Mouse (Mus musculus) embryonic facial prominence, embryonic 14.5 days (tissue): ENCODE measurements around the gene Odf2. TPM values are rescaled to one million over a fixed set of nuclear protein-coding genes. Genes with fewer than 3 reads are reported as not detected.

Experiments used
- ATAC-seq: fragments of 200-750 bp; cut with Nextera tagmentation; 2 replicates; pipeline ENCODE4 v1.8.0; 2017; ENCODE audit warnings: low read depth, moderate number of reproducible peaks, moderate TSS enrichment
- DNase-seq: peaks from one replicate; pipeline ENCODE4 v3.0.0-alpha.2; 2015; ENCODE audit warnings: low spot score
- H3K27ac ChIP-seq: fragments of 300-500 bp; sonication (generic); replicated peaks from 2 replicates; pipeline ENCODE4 v1.5.1; 2014; ENCODE audit warnings: low read depth, mild to moderate bottlenecking, low read length, moderate library complexity
- H3K27me3 ChIP-seq: fragments of 300-500 bp; sonication (generic); replicated peaks from 2 replicates; pipeline ENCODE4 v1.6.1; 2014; ENCODE audit warnings: low read length; ENCODE audit not compliant: control insufficient read depth, insufficient read depth
- H3K36me3 ChIP-seq: fragments of 300-500 bp; sonication (generic); 2 replicates; pipeline ENCODE4 v1.6.1; 2014; ENCODE audit warnings: low read length, mixed read lengths; ENCODE audit not compliant: control insufficient read depth, insufficient read depth
- H3K4me1 ChIP-seq: fragments of 300-500 bp; sonication (generic); 2 replicates; pipeline ENCODE4 v1.6.1; 2014; ENCODE audit warnings: antibody characterized with exemption, low read length; ENCODE audit not compliant: control insufficient read depth, insufficient read depth
- H3K4me2 ChIP-seq: fragments of 300-500 bp; sonication (generic); 2 replicates; pipeline ENCODE4 v1.6.1; 2014; ENCODE audit warnings: low read depth, mild to moderate bottlenecking, low read length, moderate library complexity, mixed read lengths
- H3K4me3 ChIP-seq: fragments of 300-500 bp; sonication (generic); 2 replicates; pipeline ENCODE4 v1.5.1; 2014; ENCODE audit warnings: low read depth, mild to moderate bottlenecking, low read length
- H3K9ac ChIP-seq: fragments of 300-500 bp; sonication (generic); 2 replicates; pipeline ENCODE4 v1.6.1; 2014; ENCODE audit warnings: low read depth, mild to moderate bottlenecking, low read length, moderate library complexity, mixed read lengths
- H3K9me3 ChIP-seq: fragments of 300-500 bp; sonication (generic); 2 replicates; pipeline ENCODE4 v1.6.1; 2016; ENCODE audit warnings: low read length; ENCODE audit not compliant: control insufficient read depth
- WGBS: fragments of 180-500 bp; shearing (Covaris S2); extraction: QIAGEN DNeasy Blood & Tissue Kit; methylation state at CpG from one replicate; pipeline ENCODE4 v1.1.7; 2014; 5-methylcytosine and 5-hydroxymethylcytosine counted together
- polyA plus RNA-seq: library from polyadenylated mRNA; unstranded; fragments of >200 nt; fragmentation: Nextera tagmentation; extraction: Ambion mirVana; gene quantifications from 2 replicates; pipeline ENCODE4 v1.2.1, GENCODE M21; 2014

The Odf2 gene
- 35.6 and 42.4 TPM in 2 replicates for polyA plus RNA-seq

DNA sequence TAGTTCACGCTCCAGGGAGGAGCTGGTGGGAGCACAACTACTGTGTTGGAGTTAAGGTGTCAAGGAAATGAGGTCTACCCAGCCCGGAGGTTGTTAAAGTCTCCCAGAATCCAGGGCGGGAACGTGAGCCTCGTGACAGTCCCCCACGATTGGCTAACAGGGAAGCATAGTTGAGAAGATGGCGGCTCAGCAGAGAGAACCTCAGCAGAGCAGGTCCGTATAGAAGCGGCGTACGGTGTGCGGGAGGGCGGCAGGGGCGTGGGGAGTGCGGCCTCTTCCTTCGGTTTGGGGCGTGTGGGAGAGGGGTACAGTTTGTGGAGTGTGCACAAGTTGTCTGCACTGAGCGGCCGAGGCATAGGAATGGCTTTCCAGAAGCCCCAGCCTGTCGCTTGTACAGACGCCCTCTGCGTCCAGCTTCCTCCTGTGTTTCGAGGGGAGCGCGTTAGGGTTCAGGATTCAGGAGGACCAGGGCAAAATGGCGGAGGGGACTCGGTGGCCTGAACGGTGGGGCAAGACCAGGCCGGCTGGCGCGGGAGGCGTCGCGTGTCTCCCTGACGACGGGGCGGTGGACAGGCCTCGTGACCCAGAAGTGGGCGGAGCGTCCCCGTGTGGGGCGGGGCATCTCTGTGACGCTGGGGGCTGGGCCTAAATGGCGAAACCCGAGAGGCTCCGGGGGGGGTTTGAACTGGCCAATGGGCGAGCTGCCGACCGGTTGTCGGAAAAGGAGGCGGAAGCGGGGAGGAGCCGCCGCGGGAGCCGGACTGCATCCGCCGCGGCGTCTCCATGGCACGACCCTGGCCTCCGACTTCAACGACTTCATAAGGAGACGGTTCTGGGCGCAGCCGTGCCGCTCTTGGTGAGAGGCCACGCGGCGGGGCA, at the start of gene Odf2:
Odf2 (plus strand) TSS at position 156 of the 879 bp plus-strand sequence.
- H3K27ac ChIP-seq: peak within 1 kb of the TSS; percentile 89
- DNase-seq (peak; percentile 98), ATAC-seq (peak; percentile 87)
- H3K27me3 ChIP-seq: no peaks in the 10 kb centered on the region
- peak within 1 kb of the TSS; percentile 91 for H3K4me3 ChIP-seq
- H3K9ac ChIP-seq: peak within 1 kb of the TSS; percentile 90
- H3K36me3 ChIP-seq: peaks cover 27% of the 10 kb centered on the region
- WGBS: 4% methylated on average over 21 of the region's 70 CpGs
- no peaks in the 10 kb centered on the region for H3K9me3 ChIP-seq
- peaks cover 11% of the 10 kb centered on the region for H3K4me1 ChIP-seq
- peak within 1 kb of the TSS; percentile 83 for H3K4me2 ChIP-seq

DNA sequence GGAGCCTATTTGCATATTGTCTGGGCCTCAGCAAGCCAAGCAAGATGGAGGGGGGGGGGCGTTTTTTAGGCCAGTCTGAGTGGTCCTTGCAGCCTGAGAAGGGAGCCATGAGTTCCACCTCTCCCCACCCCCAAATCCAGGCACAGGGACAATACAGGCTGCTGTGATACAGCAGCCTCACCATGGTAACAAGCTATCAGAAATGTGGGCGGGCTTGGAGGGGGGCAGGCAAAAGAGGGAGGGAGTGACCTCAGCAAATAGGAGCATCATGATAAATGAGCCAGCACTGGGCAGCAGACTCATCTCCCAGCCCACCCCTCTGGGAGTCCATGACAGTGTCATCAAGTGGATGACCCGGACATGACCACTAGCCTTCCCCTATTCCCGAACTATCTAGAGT, 49.6 kb upstream of the Odf2 start:
- H3K4me1 ChIP-seq: no peaks in the 10 kb centered on the region
- no peaks in the 10 kb centered on the region for H3K9me3 ChIP-seq
- no peak overlapping the region for H3K4me3 ChIP-seq
- DNase-seq (no peak), ATAC-seq (no peak; the same call in 1 of the 2 replicates)
- peaks cover 59% of the 10 kb centered on the region for H3K36me3 ChIP-seq
- H3K27ac ChIP-seq: no peak overlapping the region
- H3K4me2 ChIP-seq: no peak overlapping the region
- peaks cover 16% of the 10 kb centered on the region for H3K27me3 ChIP-seq
- no peak overlapping the region for H3K9ac ChIP-seq
- 49% methylated on average over 4 of the region's 4 CpGs for WGBS

DNA sequence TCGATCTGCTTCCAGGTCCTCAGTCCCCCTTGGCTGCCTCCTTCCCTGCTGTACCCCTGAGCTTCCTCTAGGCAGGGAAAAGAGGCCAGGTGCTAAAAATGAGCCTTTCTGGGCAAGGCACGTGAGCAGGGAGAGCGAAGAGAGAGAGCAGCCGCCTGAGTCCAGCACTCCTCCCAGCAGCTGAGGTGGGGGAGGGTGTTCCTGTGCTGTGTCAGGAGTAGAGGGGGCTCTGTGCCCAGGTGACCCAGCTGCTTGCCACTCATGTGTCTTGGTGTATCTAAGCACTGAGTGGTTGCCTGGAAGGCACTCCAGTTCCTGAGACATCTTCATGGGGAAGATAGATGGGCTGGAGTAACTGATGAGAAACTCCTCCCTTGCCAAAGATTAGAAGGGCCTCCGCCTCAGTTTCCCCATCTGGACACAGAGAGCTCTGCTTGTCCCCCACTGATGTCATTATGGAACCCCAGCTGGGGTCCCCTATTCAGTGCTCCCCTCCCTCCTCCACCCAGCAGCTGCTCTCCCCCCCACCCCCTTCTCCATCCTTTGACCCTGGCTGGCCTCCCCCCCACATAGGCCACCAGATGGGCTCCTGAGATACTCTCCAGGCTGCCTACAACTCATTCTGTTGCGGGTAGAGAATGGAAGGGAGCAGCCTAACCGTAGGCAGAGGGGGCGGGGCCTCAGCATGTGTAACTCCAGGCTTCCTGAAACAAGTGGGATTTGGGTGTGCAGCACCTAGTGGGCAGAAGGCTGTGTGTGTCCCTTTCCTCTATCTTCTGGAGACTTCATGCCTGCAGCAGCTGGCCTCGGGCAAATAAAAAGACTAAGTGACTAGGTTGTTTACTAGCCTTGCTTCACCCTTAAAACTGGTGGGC, 45.6 kb upstream of the Odf2 start:
- DNase-seq: no peak
- H3K4me3 ChIP-seq: no peak overlapping the region
- H3K27me3 ChIP-seq: peaks cover 49% of the 10 kb centered on the region
- H3K9ac ChIP-seq: no peak overlapping the region
- H3K27ac ChIP-seq: no peak overlapping the region
- 0 out of 2 replicates have a peak, but pooled peaks cover 2% of the 10 kb centered on the region for H3K4me1 ChIP-seq
- H3K36me3 ChIP-seq: peaks cover 34% of the 10 kb centered on the region
- no peaks in the 10 kb centered on the region for H3K9me3 ChIP-seq
- no peak for ATAC-seq
- WGBS: 66% methylated on average over 9 of the region's 9 CpGs
- H3K4me2 ChIP-seq: no peak overlapping the region

DNA sequence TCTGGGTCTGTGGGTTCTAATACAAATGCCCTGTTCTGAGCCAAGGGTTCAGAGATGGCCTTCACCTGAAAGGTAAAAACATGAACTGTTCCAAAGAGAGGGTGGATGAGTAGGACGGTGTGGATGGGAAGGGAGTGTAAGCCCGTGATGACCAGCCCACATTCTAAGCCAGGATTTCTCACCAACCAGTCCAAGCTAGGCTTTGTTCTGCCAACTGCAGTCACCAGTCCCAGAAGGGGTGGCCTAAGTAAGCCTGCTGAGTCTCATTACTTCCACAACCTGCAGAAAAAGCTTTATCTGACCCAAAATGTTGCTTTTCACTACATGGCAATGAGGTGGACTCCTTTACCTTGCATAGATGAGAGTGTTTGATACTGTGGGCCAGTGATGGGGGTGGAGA, 44.9 kb upstream of the Odf2 start:
- Histone ChIP-seq H3K36me3 (peaks cover 28% of the 10 kb centered on the region), H3K4me1 (0 out of 2 replicates have a peak, but pooled peaks cover 2% of the 10 kb centered on the region), H3K27me3 (peaks cover 49% of the 10 kb centered on the region), H3K4me2 (no peak overlapping the region), H3K4me3 (no peak overlapping the region), H3K9ac (no peak overlapping the region), H3K27ac (no peak overlapping the region), H3K9me3 (no peaks in the 10 kb centered on the region)
- 81% methylated on average over 2 of the region's 2 CpGs for WGBS
- DNase-seq (no peak), ATAC-seq (no peak)

DNA sequence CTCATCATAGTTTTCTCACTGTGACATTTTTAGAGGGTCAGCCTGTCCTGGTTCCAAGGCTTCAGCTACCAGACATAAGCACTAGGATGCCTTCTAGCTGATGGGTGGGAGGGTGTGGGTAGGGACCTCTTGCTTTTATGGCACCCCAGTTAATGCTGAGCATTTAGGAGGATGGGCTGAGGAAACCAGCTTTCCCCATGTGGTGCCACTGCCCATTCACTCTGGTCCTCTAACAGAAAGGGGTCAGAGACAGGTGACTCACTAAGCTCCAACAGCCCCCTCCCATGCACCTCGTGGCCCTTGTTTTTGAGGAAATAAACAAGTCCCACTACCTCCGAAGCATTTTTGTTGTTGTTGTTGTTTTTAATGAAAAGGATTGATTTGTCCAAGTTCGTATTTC, 44.4 kb upstream of the Odf2 start:
- no peak for ATAC-seq
- H3K27ac ChIP-seq: no peak overlapping the region
- no peaks in the 10 kb centered on the region for H3K9me3 ChIP-seq
- H3K4me2 ChIP-seq: no peak overlapping the region
- H3K4me1 ChIP-seq: peaks cover 2% of the 10 kb centered on the region; the same call in 1 of the 2 replicates
- H3K9ac ChIP-seq: no peak overlapping the region
- DNase-seq: no peak
- no peak overlapping the region for H3K4me3 ChIP-seq
- peaks cover 49% of the 10 kb centered on the region for H3K27me3 ChIP-seq
- H3K36me3 ChIP-seq: peaks cover 28% of the 10 kb centered on the region
- WGBS: 20% methylated on average over 3 of the region's 3 CpGs

GRCm38 (mm10) chr2:29845636-29846035, 43.4 kb upstream of the Odf2 start:
- WGBS: 12% methylated on average over 24 of the region's 25 CpGs
- H3K4me3 ChIP-seq: peak overlapping the region; percentile 26

DNA sequence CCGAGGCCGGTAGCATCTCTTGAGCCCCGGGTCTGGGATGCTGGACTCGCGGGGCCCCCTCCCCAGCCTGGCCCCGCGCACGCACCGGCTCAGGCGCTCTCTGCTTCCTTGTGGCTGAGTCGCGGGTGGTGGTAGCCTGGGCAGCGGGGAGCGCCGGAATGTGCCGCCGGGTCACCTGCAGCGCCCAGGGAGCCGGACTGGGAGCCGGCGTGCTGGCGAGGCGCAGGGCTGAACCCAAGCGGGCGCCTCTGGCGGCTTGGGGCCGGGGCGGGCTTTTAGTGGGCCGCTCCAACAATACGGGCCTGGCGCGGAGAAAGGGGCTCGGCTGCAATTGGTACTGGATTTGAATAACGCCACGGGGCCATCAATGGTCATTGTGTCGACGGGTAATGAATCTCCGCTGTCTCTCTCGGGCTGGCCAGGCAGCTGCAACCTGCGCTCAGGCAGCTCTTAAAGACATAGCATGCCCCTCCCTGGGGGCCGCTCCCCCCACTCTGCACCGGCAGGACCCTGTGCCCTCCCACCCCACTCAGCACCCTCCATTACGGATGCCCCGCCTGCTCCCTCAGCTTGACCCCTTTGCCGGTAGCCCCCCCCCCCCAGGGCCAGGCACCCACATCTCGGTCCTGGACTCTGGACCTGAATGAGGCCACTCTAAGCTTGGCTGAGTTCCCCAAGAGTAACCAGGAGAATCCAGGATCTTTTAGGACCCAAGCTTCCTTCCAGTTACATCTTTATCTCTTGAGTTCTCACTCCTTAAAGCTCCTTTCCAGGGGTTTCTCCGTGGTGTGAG, 42.8 kb upstream of the Odf2 start:
- peak overlapping the region; percentile 20; the same call in 1 of the 2 replicates for H3K9ac ChIP-seq
- H3K4me2 ChIP-seq: peak overlapping the region; percentile 54

More at GRCm38 (mm10) chr2:29845636-29846035, 43.4 kb upstream of the Odf2 start:
- no peaks in the 10 kb centered on the region for H3K9me3 ChIP-seq
- H3K36me3 ChIP-seq: peaks cover 28% of the 10 kb centered on the region
- peaks cover 2% of the 10 kb centered on the region; the same call in 1 of the 2 replicates for H3K4me1 ChIP-seq
- ATAC-seq (no peak), DNase-seq (no peak)
- H3K27ac ChIP-seq: no peak overlapping the region
- peaks cover 51% of the 10 kb centered on the region for H3K27me3 ChIP-seq
- H3K9ac ChIP-seq: peak overlapping the region; percentile 20; the same call in 1 of the 2 replicates
- H3K4me2 ChIP-seq: peak overlapping the region; percentile 54

DNA sequence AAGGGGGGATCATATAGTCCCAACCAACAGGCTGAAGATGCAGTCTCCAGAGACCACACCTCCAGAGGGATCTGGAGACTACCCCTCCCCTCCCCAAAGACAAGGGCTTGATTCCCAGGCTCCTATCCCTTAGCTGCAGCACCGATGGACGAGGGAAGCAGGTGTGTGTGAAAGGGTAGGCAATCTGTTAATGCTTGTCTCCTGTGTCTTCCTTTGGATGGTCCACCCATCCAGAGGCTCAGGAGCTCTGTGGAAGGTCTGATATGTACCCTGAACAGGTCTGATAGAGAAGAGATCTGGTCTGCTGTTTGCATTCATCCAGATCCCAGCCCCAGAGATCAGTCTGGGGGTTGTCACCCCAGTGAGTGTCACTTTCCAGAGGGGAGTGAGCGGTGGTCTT, 42.1 kb upstream of the Odf2 start:
- WGBS: 51% methylated on average over 3 of the region's 3 CpGs
- peaks cover 2% of the 10 kb centered on the region; the same call in 1 of the 2 replicates for H3K4me1 ChIP-seq
- H3K9me3 ChIP-seq: no peaks in the 10 kb centered on the region
- no peak for ATAC-seq
- H3K9ac ChIP-seq: no peak overlapping the region
- DNase-seq: no peak
- peaks cover 52% of the 10 kb centered on the region for H3K27me3 ChIP-seq
- peaks cover 19% of the 10 kb centered on the region for H3K36me3 ChIP-seq
- H3K27ac ChIP-seq: no peak overlapping the region
- no peak overlapping the region for H3K4me2 ChIP-seq
- H3K4me3 ChIP-seq: no peak overlapping the region

More for the DNA sequence above, 42.8 kb upstream of the Odf2 start:
- no peak overlapping the region for H3K27ac ChIP-seq
- H3K27me3 ChIP-seq: peaks cover 52% of the 10 kb centered on the region
- WGBS: 7% methylated on average over 27 of the region's 47 CpGs
- H3K9me3 ChIP-seq: no peaks in the 10 kb centered on the region
- H3K4me3 ChIP-seq: peak overlapping the region; percentile 26
- H3K36me3 ChIP-seq: peaks cover 24% of the 10 kb centered on the region
- DNase-seq: no peak
- ATAC-seq: no peak
- peaks cover 2% of the 10 kb centered on the region; the same call in 1 of the 2 replicates for H3K4me1 ChIP-seq
